Mouse (Mus musculus): ENCODE results near the gene Best1. TPM values are rescaled to one million over a fixed set of nuclear protein-coding genes. Genes with fewer than 3 reads are reported as not detected.

Gene Best1
- polyA plus RNA-seq, 1 experiment from 2014 or later = 1.1 TPM

- 85% methylated on average over 8 of the region's 10 CpGs for WGBS
- H3K27me3 ChIP-seq = no peaks in the 10 kb centered on the region
- no peak overlapping the region for H3K4me3 ChIP-seq
- no peak overlapping the region for H3K27ac ChIP-seq (replicated peaks)
- ATAC-seq (ENCODE audit: low FRiP score, low read depth) = no peak
- H3K9ac ChIP-seq (replicated peaks) = no peak overlapping the region
- no peak overlapping the region for H3K4me2 ChIP-seq (replicated peaks)
- no peaks in the 10 kb centered on the region for H3K36me3 ChIP-seq
- H3K9me3 ChIP-seq = no peaks in the 10 kb centered on the region
- no peaks in the 10 kb centered on the region for H3K4me1 ChIP-seq
These were observed 33.2 kb downstream of the Best1 start for GRCm38 (mm10) chr19:9968081-9968787.

- Histone ChIP-seq H3K27me3 (no peaks in the 10 kb centered on the region), H3K4me2 (replicated peaks) (no peak overlapping the region), H3K36me3 (no peaks in the 10 kb centered on the region), H3K9me3 (no peaks in the 10 kb centered on the region), H3K4me3 (no peak overlapping the region), H3K4me1 (no peaks in the 10 kb centered on the region), H3K27ac (replicated peaks) (no peak overlapping the region), H3K9ac (replicated peaks) (no peak overlapping the region)
- ATAC-seq (ENCODE audit: low FRiP score, low read depth) = no peak
- WGBS = 79% methylated on average over 2 of the region's 2 CpGs
These were observed 35.2 kb downstream of the Best1 start for GRCm38 (mm10) chr19:9966096-9966867.

GRCm38 (mm10) chr19:9964205-9964916 lies 37.1 kb downstream of the Best1 start:
- Histone ChIP-seq H3K9me3 (no peaks in the 10 kb centered on the region), H3K4me3 (no peak overlapping the region), H3K27ac (replicated peaks) (no peak overlapping the region), H3K4me2 (replicated peaks) (no peak overlapping the region), H3K9ac (replicated peaks) (no peak overlapping the region), H3K4me1 (no peaks in the 10 kb centered on the region), H3K36me3 (no peaks in the 10 kb centered on the region), H3K27me3 (no peaks in the 10 kb centered on the region)
- ATAC-seq (ENCODE audit: low FRiP score, low read depth) = no peak
- WGBS = 29% methylated on average over 7 of the region's 7 CpGs

GRCm38 (mm10) chr19:9960769-9961168 lies 40.7 kb downstream of the Best1 start:
- H3K27me3 ChIP-seq = no peaks in the 10 kb centered on the region
- ATAC-seq (ENCODE audit: low FRiP score, low read depth) = no peak
- WGBS = 89% methylated on average over 5 of the region's 5 CpGs

GRCm38 (mm10) chr19:9957965-9958364 lies 43.5 kb downstream of the Best1 start:
- Histone ChIP-seq H3K4me3 (no peak overlapping the region), H3K27ac (replicated peaks) (no peak overlapping the region), H3K9ac (replicated peaks) (no peak overlapping the region), H3K4me1 (peaks cover 12% of the 10 kb centered on the region), H3K9me3 (no peaks in the 10 kb centered on the region), H3K4me2 (replicated peaks) (no peak overlapping the region), H3K27me3 (no peaks in the 10 kb centered on the region), H3K36me3 (no peaks in the 10 kb centered on the region)
- no peak for ATAC-seq (ENCODE audit: low FRiP score, low read depth)
- WGBS = 86% methylated on average over 5 of the region's 5 CpGs

More at GRCm38 (mm10) chr19:9960769-9961168, 40.7 kb downstream of the Best1 start:
- Histone ChIP-seq H3K4me2 (replicated peaks) (no peak overlapping the region), H3K9ac (replicated peaks) (no peak overlapping the region), H3K36me3 (no peaks in the 10 kb centered on the region), H3K4me1 (0 out of 2 replicates have a peak, but pooled peaks cover 4% of the 10 kb centered on the region), H3K4me3 (no peak overlapping the region), H3K9me3 (no peaks in the 10 kb centered on the region), H3K27ac (replicated peaks) (no peak overlapping the region)

- H3K9me3 ChIP-seq = no peaks in the 10 kb centered on the region
- no peak overlapping the region for H3K4me3 ChIP-seq
- no peak overlapping the region for H3K27ac ChIP-seq (replicated peaks)
- H3K4me1 ChIP-seq = peaks cover 12% of the 10 kb centered on the region
- H3K4me2 ChIP-seq (replicated peaks) = no peak overlapping the region
- H3K36me3 ChIP-seq = no peaks in the 10 kb centered on the region
- WGBS = 74% methylated on average over 4 of the region's 4 CpGs
- ATAC-seq (ENCODE audit: low FRiP score, low read depth) = no peak
- H3K9ac ChIP-seq (replicated peaks) = no peak overlapping the region
- no peaks in the 10 kb centered on the region for H3K27me3 ChIP-seq
These were observed 44.6 kb downstream of the Best1 start for GRCm38 (mm10) chr19:9956624-9957388.

- no peak overlapping the region for H3K27ac ChIP-seq (replicated peaks)
- no peaks in the 10 kb centered on the region for H3K36me3 ChIP-seq
- H3K4me1 ChIP-seq = peaks cover 12% of the 10 kb centered on the region
- ATAC-seq (ENCODE audit: low FRiP score, low read depth) = no peak
- H3K9ac ChIP-seq (replicated peaks) = no peak overlapping the region
- no peak overlapping the region for H3K4me3 ChIP-seq
- no peaks in the 10 kb centered on the region for H3K27me3 ChIP-seq
- H3K9me3 ChIP-seq = no peaks in the 10 kb centered on the region
- WGBS = 78% methylated on average over 1 of the region's 1 CpGs
- H3K4me2 ChIP-seq (replicated peaks) = no peak overlapping the region
These were observed 46.0 kb downstream of the Best1 start for GRCm38 (mm10) chr19:9955438-9955837.

GRCm38 (mm10) chr19:9954811-9955202 lies 46.6 kb downstream of the Best1 start:
- no peak for ATAC-seq (ENCODE audit: low FRiP score, low read depth)
- no peak overlapping the region for H3K4me3 ChIP-seq
- H3K9me3 ChIP-seq = no peaks in the 10 kb centered on the region
- H3K4me1 ChIP-seq = peaks cover 12% of the 10 kb centered on the region
- no peak overlapping the region for H3K4me2 ChIP-seq (replicated peaks)
- no peaks in the 10 kb centered on the region for H3K27me3 ChIP-seq
- no peak overlapping the region for H3K27ac ChIP-seq (replicated peaks)
- no peak overlapping the region for H3K9ac ChIP-seq (replicated peaks)
- WGBS = 48% methylated on average over 5 of the region's 5 CpGs
- H3K36me3 ChIP-seq = no peaks in the 10 kb centered on the region

GRCm38 (mm10) chr19:9954055-9954810 lies 47.2 kb downstream of the Best1 start:
- whole genome bisulfite sequencing = 53% methylated on average over 7 of the region's 7 CpGs
- Histone ChIP-seq H3K4me2 (replicated peaks) (no peak overlapping the region), H3K27me3 (no peaks in the 10 kb centered on the region), H3K9ac (replicated peaks) (no peak overlapping the region), H3K4me3 (no peak overlapping the region), H3K4me1 (peaks cover 12% of the 10 kb centered on the region), H3K27ac (replicated peaks) (no peak overlapping the region), H3K36me3 (no peaks in the 10 kb centered on the region), H3K9me3 (no peaks in the 10 kb centered on the region)
- ATAC-seq (ENCODE audit: low FRiP score, low read depth) = no peak

- no peak overlapping the region for H3K9ac ChIP-seq (replicated peaks)
- 91% methylated on average over 3 of the region's 3 CpGs for WGBS
- H3K27me3 ChIP-seq = no peaks in the 10 kb centered on the region
- no peak for ATAC-seq (ENCODE audit: low FRiP score, low read depth)
- H3K4me3 ChIP-seq = no peak overlapping the region
- no peak overlapping the region for H3K27ac ChIP-seq (replicated peaks)
- no peaks in the 10 kb centered on the region for H3K9me3 ChIP-seq
- peaks cover 12% of the 10 kb centered on the region for H3K4me1 ChIP-seq
- no peak overlapping the region for H3K4me2 ChIP-seq (replicated peaks)
- no peaks in the 10 kb centered on the region for H3K36me3 ChIP-seq
These were observed 48.5 kb downstream of the Best1 start for GRCm38 (mm10) chr19:9952912-9953311.

- no peak overlapping the region for H3K4me3 ChIP-seq
- no peak overlapping the region for H3K27ac ChIP-seq (replicated peaks)
- H3K27me3 ChIP-seq = no peaks in the 10 kb centered on the region
- H3K9me3 ChIP-seq = no peaks in the 10 kb centered on the region
- H3K4me2 ChIP-seq (replicated peaks) = no peak overlapping the region
- 72% methylated on average over 3 of the region's 3 CpGs for WGBS
- no peaks in the 10 kb centered on the region for H3K36me3 ChIP-seq
- peaks cover 12% of the 10 kb centered on the region for H3K4me1 ChIP-seq
- H3K9ac ChIP-seq (replicated peaks) = no peak overlapping the region
- ATAC-seq (ENCODE audit: low FRiP score, low read depth) = no peak
These were observed 49.0 kb downstream of the Best1 start for GRCm38 (mm10) chr19:9952390-9952789.
